Comparison of ENCODE assay signal across 8 mouse cellular contexts in genomic region chr15:60822803-60823619, GRCm38 (mm10). TPM values are rescaled to one million over a fixed set of nuclear protein-coding genes. Genes with fewer than 3 reads are reported as not detected.
DNase-seq lines count a peak whose midpoint lies in the region; ATAC-seq and TF ChIP-seq lines count a peak whose summit lies in the region.

No protein-coding gene starts in this region.

- peaks cover 6% of the 10 kb centered on the region for H3K4me1 ChIP-seq in forebrain, embryonic 14.5 days (ENCODE audit: control insufficient read depth, insufficient read depth, low read length)
- peaks cover 5% of the 10 kb centered on the region for H3K4me1 ChIP-seq in liver, embryonic 16.5 days (ENCODE audit: control insufficient read depth, low read depth, low read length)
- peaks cover 8% of the 10 kb centered on the region; the same call in 1 of the 2 replicates for H3K4me1 ChIP-seq in neural tube, embryonic 11.5 days (ENCODE audit: control insufficient read depth, insufficient read depth, low read length)
- no peaks in the 10 kb centered on the region for H3K4me1 ChIP-seq in stomach, postnatal 0 days (replicated peaks; ENCODE audit: control insufficient read depth, insufficient read depth)

- peak overlapping the region; percentile 78 for H3K9ac ChIP-seq in forebrain, embryonic 14.5 days (ENCODE audit: low read length)
- peak overlapping the region; percentile 67 for H3K9ac ChIP-seq in liver, embryonic 16.5 days (ENCODE audit: low read depth, low read length)
- H3K9ac ChIP-seq in neural tube, embryonic 11.5 days (ENCODE audit: low read length), result peak overlapping the region; percentile 55
- H3K9ac ChIP-seq in stomach, postnatal 0 days (ENCODE audit: low read length), result peak overlapping the region; percentile 87

- no peaks in the 10 kb centered on the region for H3K27me3 ChIP-seq in forebrain, embryonic 14.5 days (replicated peaks; ENCODE audit: control insufficient read depth, insufficient read depth, low read length)
- H3K27me3 ChIP-seq in liver, embryonic 16.5 days (ENCODE audit: control insufficient read depth, insufficient read depth, low read depth, low read length), result peaks cover 11% of the 10 kb centered on the region
- no peaks in the 10 kb centered on the region for H3K27me3 ChIP-seq in neural tube, embryonic 11.5 days (ENCODE audit: control insufficient read depth, insufficient read depth, low read length)
- no peaks in the 10 kb centered on the region for H3K27me3 ChIP-seq in stomach, postnatal 0 days (ENCODE audit: control insufficient read depth, insufficient read depth, low read length)

- peak; percentile 73 for ATAC-seq in forebrain, embryonic 14.5 days
- ATAC-seq in liver, embryonic 16.5 days (ENCODE audit: low read depth), result peak; percentile 47
- peak; percentile 77 for ATAC-seq in neural tube, embryonic 11.5 days (ENCODE audit: insufficient read depth, low FRiP score, low TSS enrichment)
- peak; percentile 63 for ATAC-seq in stomach, postnatal 0 days (ENCODE audit: low FRiP score, low TSS enrichment)

- intact Hi-C loops in heart, postnatal 10 days (cut with DNase I), result loop anchor here (2.0 to 5.0 kb wide), 5 partner anchors 61 to 726 kb away; no protein-coding TSS in a partner anchor

- H3K4me3 ChIP-seq in forebrain, embryonic 14.5 days (ENCODE audit: low read depth, low read length), result peak overlapping the region; percentile 60
- peak overlapping the region; percentile 69 for H3K4me3 ChIP-seq in liver, embryonic 16.5 days (ENCODE audit: low read depth, low read length)
- H3K4me3 ChIP-seq in neural tube, embryonic 11.5 days (ENCODE audit: low read depth, low read length), result peak overlapping the region; percentile 66
- peak overlapping the region; percentile 75 for H3K4me3 ChIP-seq in stomach, postnatal 0 days (ENCODE audit: low read depth, low read length)

- WGBS in forebrain, embryonic 14.5 days, result under 1% methylated on average over 68 of the region's 68 CpGs
- under 1% methylated on average over 67 of the region's 68 CpGs for WGBS in liver, embryonic 16.5 days (ENCODE audit: insufficient replicate concordance)
- 0% methylated on average over 65 of the region's 68 CpGs for WGBS in neural tube, embryonic 11.5 days
- WGBS in stomach, postnatal 0 days, result under 1% methylated on average over 68 of the region's 68 CpGs

- no peak for TF ChIP-seq EP300 in stomach, postnatal 0 days (optimal IDR thresholded peaks at IDR 0.05)

- peak overlapping the region; percentile 70 for H3K27ac ChIP-seq in forebrain, embryonic 14.5 days (ENCODE audit: low read depth, low read length)
- H3K27ac ChIP-seq in liver, embryonic 16.5 days (ENCODE audit: low read length), result peak overlapping the region; percentile 29
- peak overlapping the region; percentile 73; the same call in 1 of the 2 replicates for H3K27ac ChIP-seq in neural tube, embryonic 11.5 days (ENCODE audit: low read depth, low read length)
- H3K27ac ChIP-seq in stomach, postnatal 0 days (replicated peaks), result peak overlapping the region; percentile 98

- H3K4me2 ChIP-seq in forebrain, embryonic 14.5 days (ENCODE audit: low read length), result peak overlapping the region; percentile 100
- H3K4me2 ChIP-seq in liver, embryonic 16.5 days (ENCODE audit: low read depth, low read length), result peak overlapping the region; percentile 74
- peak overlapping the region; percentile 100 for H3K4me2 ChIP-seq in neural tube, embryonic 11.5 days (ENCODE audit: low read depth)
- H3K4me2 ChIP-seq in stomach, postnatal 0 days (replicated peaks; ENCODE audit: low read depth), result peak overlapping the region; percentile 98

- no peaks in the 10 kb centered on the region for H3K9me3 ChIP-seq in forebrain, embryonic 14.5 days (replicated peaks; ENCODE audit: control insufficient read depth, low read length)
- H3K9me3 ChIP-seq in liver, embryonic 16.5 days (replicated peaks; ENCODE audit: control insufficient read depth, low read length), result no peaks in the 10 kb centered on the region
- H3K9me3 ChIP-seq in neural tube, embryonic 11.5 days (ENCODE audit: control insufficient read depth, low read length), result no peaks in the 10 kb centered on the region
- H3K9me3 ChIP-seq in stomach, postnatal 0 days (ENCODE audit: control insufficient read depth, low read length), result no peaks in the 10 kb centered on the region

- TF ChIP-seq CTCF in stomach, postnatal 0 days (IDR thresholded peaks at IDR 0.05; ENCODE audit: low read depth), result peak; percentile 66

- DNase-seq in CD4-positive helper T cell, adult 2 months (ENCODE audit: low read depth, low spot score), result peak; percentile 68
- peak; percentile 27 for DNase-seq in c-Kit-positive CD71-positive TER-119-positive erythroid progenitor cells, embryonic 14.5 days (ENCODE audit: low spot score)
- DNase-seq in forebrain, embryonic 14.5 days (ENCODE audit: low spot score), result peak; percentile 83
- peak; percentile 77 to 79 for DNase-seq in heart, postnatal 10 days
- peak; percentile 78 to 88 for DNase-seq in kidney, postnatal 4 days
- peak; percentile 87 for DNase-seq in neural tube, embryonic 11.5 days (ENCODE audit: low spot score)
- DNase-seq in stomach, postnatal 0 days (ENCODE audit: low spot score), result peak; percentile 76

- no peaks in the 10 kb centered on the region for H3K36me3 ChIP-seq in forebrain, embryonic 14.5 days (ENCODE audit: control insufficient read depth, insufficient read depth, low read length)
- H3K36me3 ChIP-seq in liver, embryonic 16.5 days (ENCODE audit: control insufficient read depth, insufficient read depth), result no peaks in the 10 kb centered on the region
- no peaks in the 10 kb centered on the region for H3K36me3 ChIP-seq in neural tube, embryonic 11.5 days (ENCODE audit: control insufficient read depth, insufficient read depth, low read length)
- H3K36me3 ChIP-seq in stomach, postnatal 0 days (ENCODE audit: control insufficient read depth, insufficient read depth, low read length), result no peaks in the 10 kb centered on the region

RNA-seq across cellular contexts. Expression of gene Fam84b, which starts 30.6 kb away (rescaled TPM):
- polyA plus RNA-seq in forebrain, embryonic 14.5 days (2014; fragmentation: Nextera tagmentation; extraction: Ambion mirVana), result 11.8 and 14.4 TPM in 2 replicates
- total RNA-seq in heart, postnatal 10 days (2021), result 10 to 100 TPM in 1 of 2 experiments, 1 to 10 TPM in 1; 6.7 to 10.5 TPM
- 3.0 and 3.8 TPM in 2 replicates for polyA plus RNA-seq in liver, embryonic 16.5 days (2015; fragmentation: Nextera tagmentation; extraction: Ambion mirVana)
- 11.3 and 11.7 TPM in 2 replicates for polyA plus RNA-seq in neural tube, embryonic 11.5 days (2014; fragmentation: Nextera tagmentation; extraction: Ambion mirVana)
- 13.6 and 15.3 TPM in 2 replicates for polyA plus RNA-seq in stomach, postnatal 0 days (2015; fragmentation: Nextera tagmentation; extraction: Ambion mirVana)

Comparison
In these comparisons a context has a peak if more than half of its experiments do, and no peak if none do; other contexts are left out.
1. Peak in every context shown above with its lines: DNase-seq, ATAC-seq, H3K4me3 ChIP-seq and H3K27ac ChIP-seq.
2. DNase-seq: peak in every context shown above with its lines; median percentile 87 in neural tube, embryonic 11.5 days; 83 in forebrain, embryonic 14.5 days; 83 in kidney, postnatal 4 days; 78 in heart, postnatal 10 days; 76 in stomach, postnatal 0 days; 68 in CD4-positive helper T cell, adult 2 months; 27 in c-Kit-positive CD71-positive TER-119-positive erythroid progenitor cells, embryonic 14.5 days.
3. H3K27ac ChIP-seq: peak in every context shown above with its lines; median percentile 98 in stomach, postnatal 0 days; 73 in neural tube, embryonic 11.5 days; 70 in forebrain, embryonic 14.5 days; 29 in liver, embryonic 16.5 days.